Comparison of ENCODE assay signal across 8 mouse cellular contexts in genomic region chrX:50590673-50591341, GRCm38 (mm10).
DNase-seq lines count a peak whose midpoint lies in the region; ATAC-seq and TF ChIP-seq lines count a peak whose summit lies in the region.

No protein-coding gene starts in this region.

- H3K27ac ChIP-seq in kidney, embryonic 15.5 days: no peak overlapping the region
- 0 out of 2 replicates have a peak overlapping the region, but pooled peaks have one; percentile 45 for H3K27ac ChIP-seq in forebrain, postnatal 0 days (ENCODE audit: low read depth, low read length)
- no peak overlapping the region for H3K27ac ChIP-seq in intestine, postnatal 0 days (ENCODE audit: low read depth, low read length)
- H3K27ac ChIP-seq in midbrain, embryonic 14.5 days (replicated peaks; ENCODE audit: low read depth, low read length): no peak overlapping the region

- no peaks in the 10 kb centered on the region for H3K4me1 ChIP-seq in kidney, embryonic 15.5 days
- H3K4me1 ChIP-seq in forebrain, postnatal 0 days (ENCODE audit: insufficient read depth): no peaks in the 10 kb centered on the region
- H3K4me1 ChIP-seq in intestine, postnatal 0 days (replicated peaks; ENCODE audit: control insufficient read depth, insufficient read depth, low read length): no peaks in the 10 kb centered on the region
- no peaks in the 10 kb centered on the region for H3K4me1 ChIP-seq in midbrain, embryonic 14.5 days (ENCODE audit: control insufficient read depth, insufficient read depth, low read length)

- H3K27me3 ChIP-seq in kidney, embryonic 15.5 days: no peaks in the 10 kb centered on the region
- no peaks in the 10 kb centered on the region for H3K27me3 ChIP-seq in forebrain, postnatal 0 days (ENCODE audit: insufficient read depth, low read length)
- H3K27me3 ChIP-seq in intestine, postnatal 0 days (replicated peaks; ENCODE audit: control insufficient read depth, insufficient read depth, low read length): no peaks in the 10 kb centered on the region
- H3K27me3 ChIP-seq in midbrain, embryonic 14.5 days (ENCODE audit: control insufficient read depth, insufficient read depth, low read length): no peaks in the 10 kb centered on the region

- TF ChIP-seq CTCF in forebrain, postnatal 0 days (IDR thresholded peaks at IDR 0.05; ENCODE audit: low read depth): peak; percentile 47
- TF ChIP-seq CTCF in intestine, postnatal 0 days (IDR thresholded peaks at IDR 0.05; ENCODE audit: low read depth): peak; percentile 68

- peak overlapping the region; percentile 30 for H3K4me3 ChIP-seq in kidney, embryonic 15.5 days (replicated peaks)
- peak overlapping the region; percentile 18; the same call in 1 of the 2 replicates for H3K4me3 ChIP-seq in forebrain, postnatal 0 days (ENCODE audit: low read depth, low read length)
- peak overlapping the region; percentile 12; the same call in 1 of the 2 replicates for H3K4me3 ChIP-seq in intestine, postnatal 0 days (ENCODE audit: low read depth, low read length)
- H3K4me3 ChIP-seq in midbrain, embryonic 14.5 days (replicated peaks; ENCODE audit: low read depth, low read length): 0 out of 2 replicates have a peak overlapping the region, but pooled peaks have one; percentile 7

- WGBS in kidney, embryonic 15.5 days: 65% methylated on average over 8 of the region's 8 CpGs
- 64% methylated on average over 8 of the region's 8 CpGs for WGBS in forebrain, postnatal 0 days
- WGBS in intestine, postnatal 0 days: 73% methylated on average over 8 of the region's 8 CpGs
- WGBS in midbrain, embryonic 14.5 days: 55% methylated on average over 8 of the region's 8 CpGs

- no peak for ATAC-seq in kidney, embryonic 15.5 days (replicated peaks; ENCODE audit: low FRiP score)
- peak; percentile 48; the same call in 1 of the 2 replicates for ATAC-seq in forebrain, postnatal 0 days
- ATAC-seq in intestine, postnatal 0 days: peak; percentile 47; the same call in 1 of the 2 replicates
- ATAC-seq in midbrain, embryonic 14.5 days (ENCODE audit: low FRiP score, low TSS enrichment): no peak

- no peak for DNase-seq in kidney, postnatal 10 days
- DNase-seq in R1 (ENCODE audit: low read depth, low spot score): peak; percentile 79
- DNase-seq in forebrain, postnatal 0 days: peak; percentile 83
- DNase-seq in midbrain, embryonic 14.5 days: peak; percentile 75
- no peak for DNase-seq in thymus, postnatal 14 days
- no peak for DNase-seq in adrenal gland, postnatal 25 days

- peak overlapping the region; percentile 40 for H3K4me2 ChIP-seq in kidney, embryonic 15.5 days
- peak overlapping the region; percentile 21; the same call in 1 of the 2 replicates for H3K4me2 ChIP-seq in forebrain, postnatal 0 days (ENCODE audit: low read depth)
- H3K4me2 ChIP-seq in intestine, postnatal 0 days (replicated peaks; ENCODE audit: low read depth): 0 out of 2 replicates have a peak overlapping the region, but pooled peaks have one; percentile 6
- H3K4me2 ChIP-seq in midbrain, embryonic 14.5 days (ENCODE audit: low read length): peak overlapping the region; percentile 28; the same call in 1 of the 2 replicates

- H3K9me3 ChIP-seq in kidney, embryonic 15.5 days (replicated peaks): no peaks in the 10 kb centered on the region
- no peaks in the 10 kb centered on the region for H3K9me3 ChIP-seq in forebrain, postnatal 0 days (ENCODE audit: low read length)
- H3K9me3 ChIP-seq in intestine, postnatal 0 days (ENCODE audit: control insufficient read depth): no peaks in the 10 kb centered on the region
- H3K9me3 ChIP-seq in midbrain, embryonic 14.5 days (ENCODE audit: control insufficient read depth, low read length): no peaks in the 10 kb centered on the region

- H3K9ac ChIP-seq in kidney, embryonic 15.5 days: no peak overlapping the region
- no peak overlapping the region for H3K9ac ChIP-seq in forebrain, postnatal 0 days
- H3K9ac ChIP-seq in intestine, postnatal 0 days (ENCODE audit: low read depth, low read length): no peak overlapping the region
- no peak overlapping the region for H3K9ac ChIP-seq in midbrain, embryonic 14.5 days (replicated peaks; ENCODE audit: low read length)

- H3K36me3 ChIP-seq in kidney, embryonic 15.5 days: peaks cover 40% of the 10 kb centered on the region
- no peaks in the 10 kb centered on the region for H3K36me3 ChIP-seq in forebrain, postnatal 0 days (ENCODE audit: insufficient read depth)
- H3K36me3 ChIP-seq in intestine, postnatal 0 days (ENCODE audit: control insufficient read depth, insufficient read depth): peaks cover 3% of the 10 kb centered on the region; the same call in 1 of the 2 replicates
- H3K36me3 ChIP-seq in midbrain, embryonic 14.5 days (ENCODE audit: control insufficient read depth, insufficient read depth, low read length): 0 out of 2 replicates have a peak, but pooled peaks cover 4% of the 10 kb centered on the region

Comparison
In these comparisons a context has a peak if more than half of its experiments do, and no peak if none do; other contexts are left out.
1. ATAC-seq: peak in forebrain, postnatal 0 days (single experiment) and intestine, postnatal 0 days (single experiment); none in kidney, embryonic 15.5 days (single experiment) and midbrain, embryonic 14.5 days (single experiment).
2. DNase-seq: peak in R1 (single experiment), forebrain, postnatal 0 days (single experiment) and midbrain, embryonic 14.5 days (single experiment); none in kidney, postnatal 10 days (single experiment), thymus, postnatal 14 days (single experiment) and adrenal gland, postnatal 25 days (single experiment).
3. Peak in every context shown above with its lines, with median percentiles within 50 percentile points of each other: H3K4me2 ChIP-seq and H3K4me3 ChIP-seq.